Comparison of ENCODE assay signal across 8 mouse cellular contexts in genomic region chr13:63901714-63902597, GRCm38 (mm10).
DNase-seq lines count a peak whose midpoint lies in the region; ATAC-seq lines count a peak whose summit lies in the region.
"Had no signal": no experiment of that assay in that cellular context is flagged by ENCODE, and none has a peak within 500 bp of the region (broad histone marks: within the 10 kb centered on the region; RNA-seq: fewer than 3 reads in every experiment).

No protein-coding gene starts in this region.

- peak overlapping the region; percentile 56 for H3K4me2 ChIP-seq in limb, embryonic 11.5 days (ENCODE audit: low read depth, severe bottlenecking)
- peak overlapping the region; percentile 66 for H3K4me2 ChIP-seq in midbrain, embryonic 13.5 days (replicated peaks)

- no peaks in the 10 kb centered on the region for H3K9me3 ChIP-seq in limb, embryonic 11.5 days (ENCODE audit: control insufficient read depth, low read length)
- H3K9me3 ChIP-seq in midbrain, embryonic 13.5 days, result no peaks in the 10 kb centered on the region

- WGBS in limb, embryonic 11.5 days, result 11% methylated on average over 28 of the region's 28 CpGs
- WGBS in midbrain, embryonic 13.5 days, result 8% methylated on average over 28 of the region's 28 CpGs

- peak overlapping the region; percentile 43; the same call in 1 of the 2 replicates for H3K9ac ChIP-seq in limb, embryonic 11.5 days (ENCODE audit: low read length)
- H3K9ac ChIP-seq in midbrain, embryonic 13.5 days (replicated peaks), result peak overlapping the region; percentile 59

- no peak overlapping the region for H3K27ac ChIP-seq in limb, embryonic 11.5 days (replicated peaks; ENCODE audit: low read depth, low read length)
- no peak overlapping the region for H3K27ac ChIP-seq in midbrain, embryonic 13.5 days

- peak overlapping the region; percentile 24 for H3K4me3 ChIP-seq in limb, embryonic 11.5 days (ENCODE audit: low read depth, low read length)
- peak overlapping the region; percentile 38 for H3K4me3 ChIP-seq in midbrain, embryonic 13.5 days (replicated peaks)
- H3K4me3 ChIP-seq: myocyte had no signal

- H3K36me3 ChIP-seq in limb, embryonic 11.5 days (ENCODE audit: control insufficient read depth, insufficient read depth, low read length), result no peaks in the 10 kb centered on the region
- no peaks in the 10 kb centered on the region for H3K36me3 ChIP-seq in midbrain, embryonic 13.5 days

- DNase-seq in adrenal gland, adult 2 months, result peak; percentile 41
- peak; percentile 70 to 71 for DNase-seq in cerebellum, adult 18-20 months
- peak; percentile 14 for DNase-seq in forelimb bud, embryonic 11.5 days (ENCODE audit: low read depth, low spot score)
- peak; percentile 68 for DNase-seq in heart, postnatal 4 days
- DNase-seq in limb, embryonic 11.5 days (ENCODE audit: low spot score), result peak; percentile 50
- peak; percentile 45 for DNase-seq in testis, postnatal 14 days (ENCODE audit: low spot score)

- no peaks in the 10 kb centered on the region for H3K27me3 ChIP-seq in limb, embryonic 11.5 days (ENCODE audit: control insufficient read depth, insufficient read depth, low read length)
- H3K27me3 ChIP-seq in midbrain, embryonic 13.5 days, result peaks cover 71% of the 10 kb centered on the region

- ATAC-seq in limb, embryonic 11.5 days (ENCODE audit: insufficient number of reproducible peaks, low FRiP score, low TSS enrichment, low read depth), result peak; percentile 38
- ATAC-seq in midbrain, embryonic 13.5 days, result peak; percentile 86

- H3K4me1 ChIP-seq in limb, embryonic 11.5 days (ENCODE audit: control insufficient read depth, insufficient read depth, low read length), result peaks cover 16% of the 10 kb centered on the region
- peaks cover 15% of the 10 kb centered on the region for H3K4me1 ChIP-seq in midbrain, embryonic 13.5 days (replicated peaks)

Comparison
In these comparisons a context has a peak if more than half of its experiments do, and no peak if none do; other contexts are left out.
1. DNase-seq: peak in every context shown above with its lines; median percentile 70 in cerebellum, adult 18-20 months; 68 in heart, postnatal 4 days; 50 in limb, embryonic 11.5 days; 45 in testis, postnatal 14 days; 41 in adrenal gland, adult 2 months; 14 in forelimb bud, embryonic 11.5 days.